Comparison of ENCODE assay signal across 14 mouse cellular contexts in genomic region chr6:113336852-113337620, GRCm38 (mm10). TPM values are rescaled to one million over a fixed set of nuclear protein-coding genes. Genes with fewer than 3 reads are reported as not detected.
DNase-seq lines count a peak whose midpoint lies in the region; ATAC-seq and TF ChIP-seq lines count a peak whose summit lies in the region.
"Had no signal": no experiment of that assay in that cellular context is flagged by ENCODE, and none has a peak within 500 bp of the region (broad histone marks: within the 10 kb centered on the region; RNA-seq: fewer than 3 reads in every experiment).

No protein-coding gene starts in this region.

- TF ChIP-seq CTCF in liver, adult 2 months (IDR thresholded peaks at IDR 0.05; ENCODE audit: low read depth, low read length), result no peak

- intact Hi-C loops in heart, postnatal 36 days (cut with DNase I), result no loop called here

- no peak; the same call in 1 of the 2 replicates for ATAC-seq in liver, embryonic 11.5 days (replicated peaks; ENCODE audit: low FRiP score)
- ATAC-seq in hindbrain, embryonic 14.5 days (ENCODE audit: low FRiP score), result no peak
- ATAC-seq: CD4-positive, CD25-positive, alpha-beta regulatory T cell, adult 4 months had no signal

- 60% methylated on average over 8 of the region's 8 CpGs for WGBS in liver, adult 2 months
- 53% methylated on average over 8 of the region's 8 CpGs for WGBS in liver, embryonic 11.5 days
- 73% methylated on average over 8 of the region's 8 CpGs for WGBS in hindbrain, embryonic 14.5 days

- H3K4me1 ChIP-seq in liver, adult 2 months (ENCODE audit: control insufficient read depth, insufficient read depth, low read length), result no peaks in the 10 kb centered on the region
- H3K4me1 ChIP-seq in liver, embryonic 11.5 days (replicated peaks; ENCODE audit: control insufficient read depth, insufficient read depth, low read length), result peaks cover 8% of the 10 kb centered on the region
- H3K4me1 ChIP-seq in hindbrain, embryonic 14.5 days (replicated peaks; ENCODE audit: control insufficient read depth, insufficient read depth, low read length), result peaks cover 9% of the 10 kb centered on the region

- peak; percentile 55 to 56 for DNase-seq in heart, adult 18-20 months
- no peak for DNase-seq in heart, postnatal 36 days
- DNase-seq in liver, adult 2 months (ENCODE audit: extremely low read depth, low read depth, low spot score), result peak; percentile 32
- no peak for DNase-seq in liver, embryonic 11.5 days (ENCODE audit: low spot score)
- DNase-seq in adrenal gland, postnatal 14 days, result peak; percentile 73
- DNase-seq in kidney, postnatal 14 days, result peak; percentile 54
- no peak for DNase-seq in thymus, postnatal 25 days
- DNase-seq in hindbrain, embryonic 14.5 days (ENCODE audit: low spot score), result no peak
- DNase-seq: thymus, postnatal 36 days had no signal

- H3K36me3 ChIP-seq in liver, adult 2 months (ENCODE audit: control insufficient read depth, insufficient read depth, low read length), result peaks cover 16% of the 10 kb centered on the region; the same call in 1 of the 2 replicates
- peaks cover 18% of the 10 kb centered on the region; the same call in 1 of the 2 replicates for H3K36me3 ChIP-seq in liver, embryonic 11.5 days (ENCODE audit: control insufficient read depth, insufficient read depth, low read length)
- peaks cover 76% of the 10 kb centered on the region for H3K36me3 ChIP-seq in hindbrain, embryonic 14.5 days (replicated peaks; ENCODE audit: control insufficient read depth, insufficient read depth)

- H3K79me2 ChIP-seq in liver, adult 2 months (ENCODE audit: control insufficient read depth, insufficient read depth, low read length), result no peaks in the 10 kb centered on the region

- H3K4me3 ChIP-seq in liver, adult 2 months (ENCODE audit: insufficient read depth, low read depth, low read length), result no peak overlapping the region
- H3K4me3 ChIP-seq in liver, embryonic 11.5 days (ENCODE audit: low read depth, low read length), result no peak overlapping the region
- H3K4me3 ChIP-seq in hindbrain, embryonic 14.5 days (replicated peaks; ENCODE audit: low read length), result no peak overlapping the region
- H3K4me3 ChIP-seq: erythroblast, embryonic 14.5 days; hindbrain, embryonic 15.5 days; limb, embryonic 13.5 days; midbrain, embryonic 10.5 days had no signal

- H3K4me2 ChIP-seq in liver, embryonic 11.5 days, result no peak overlapping the region
- no peak overlapping the region for H3K4me2 ChIP-seq in hindbrain, embryonic 14.5 days (replicated peaks)
- H3K4me2 ChIP-seq: hindbrain, embryonic 15.5 days; limb, embryonic 13.5 days had no signal

- TF ChIP-seq POLR2A in liver, adult 2 months (IDR thresholded peaks at IDR 0.05; ENCODE audit: extremely low read depth, insufficient read depth, low read length), result no peak

- no peaks in the 10 kb centered on the region for H3K27me3 ChIP-seq in liver, adult 2 months (ENCODE audit: control insufficient read depth, insufficient read depth, low read length)
- no peaks in the 10 kb centered on the region for H3K27me3 ChIP-seq in liver, embryonic 11.5 days (replicated peaks; ENCODE audit: control insufficient read depth, insufficient read depth, low read length)
- H3K27me3 ChIP-seq in hindbrain, embryonic 14.5 days (ENCODE audit: control insufficient read depth, insufficient read depth, low read length), result no peaks in the 10 kb centered on the region
- H3K27me3 ChIP-seq: hindbrain, embryonic 15.5 days; limb, embryonic 13.5 days had no signal

- no peak overlapping the region for H3K27ac ChIP-seq in liver, adult 2 months (replicated peaks; ENCODE audit: insufficient read depth, low read depth, low read length)
- H3K27ac ChIP-seq in liver, embryonic 11.5 days (ENCODE audit: low read depth, low read length), result no peak overlapping the region
- H3K27ac ChIP-seq in hindbrain, embryonic 14.5 days, result no peak overlapping the region
- H3K27ac ChIP-seq: hindbrain, embryonic 15.5 days; limb, embryonic 13.5 days; midbrain, embryonic 10.5 days had no signal

- no peaks in the 10 kb centered on the region for H3K9me3 ChIP-seq in liver, embryonic 11.5 days (ENCODE audit: control insufficient read depth, low read length)
- H3K9me3 ChIP-seq in hindbrain, embryonic 14.5 days (ENCODE audit: control insufficient read depth, low read length), result no peaks in the 10 kb centered on the region
- H3K9me3 ChIP-seq: hindbrain, embryonic 15.5 days; limb, embryonic 13.5 days; midbrain, embryonic 10.5 days had no signal

- H3K9ac ChIP-seq in liver, adult 2 months (ENCODE audit: low read depth, low read length), result no peak overlapping the region
- no peak overlapping the region for H3K9ac ChIP-seq in liver, embryonic 11.5 days (ENCODE audit: low read depth, low read length)
- no peak overlapping the region for H3K9ac ChIP-seq in hindbrain, embryonic 14.5 days
- H3K9ac ChIP-seq: hindbrain, embryonic 15.5 days; limb, embryonic 13.5 days had no signal

RNA-seq across cellular contexts. Expression of gene Camk1, which starts 6.7 kb away (rescaled TPM):
- total RNA-seq in heart, adult 18-20 months (2021), result 10 to 100 TPM; 64.2 to 68.3 TPM
- total RNA-seq in heart, postnatal 36 days (2021), result 10 to 100 TPM; 65.3 to 78.4 TPM
- 16.1 and 18.8 TPM in 2 replicates for total RNA-seq in liver, adult 2 months (2014; rRNA removed)
- 12.1 and 15.6 TPM in 2 replicates for polyA plus RNA-seq in liver, adult 2 months (2012; rRNA removed)
- polyA plus RNA-seq in liver, embryonic 11.5 days (2014; fragmentation: Nextera tagmentation; extraction: Ambion mirVana), result 48.5 and 49.1 TPM in 2 replicates
- total RNA-seq in adrenal gland, postnatal 14 days (2021), result 46.4 and 49.3 TPM in 2 replicates
- 111 and 123 TPM in 2 replicates for polyA plus RNA-seq in hindbrain, embryonic 14.5 days (2014; fragmentation: Nextera tagmentation; extraction: Ambion mirVana)

RNA-seq across cellular contexts. Expression of gene Ogg1, which starts 10.3 kb away (rescaled TPM):
- 1 to 10 TPM; 4.5 to 6.9 TPM for total RNA-seq in heart, adult 18-20 months (2021)
- total RNA-seq in heart, postnatal 36 days (2021), result 1 to 10 TPM; 4.7 to 7.4 TPM
- total RNA-seq in liver, adult 2 months (2014; rRNA removed), result 4.8 and 5.0 TPM in 2 replicates
- 9.2 and 10.4 TPM in 2 replicates for polyA plus RNA-seq in liver, adult 2 months (2012; rRNA removed)
- polyA plus RNA-seq in liver, embryonic 11.5 days (2014; fragmentation: Nextera tagmentation; extraction: Ambion mirVana), result 12.7 and 15.1 TPM in 2 replicates
- 11.3 and 11.8 TPM in 2 replicates for total RNA-seq in adrenal gland, postnatal 14 days (2021)
- 8.4 and 9.0 TPM in 2 replicates for polyA plus RNA-seq in hindbrain, embryonic 14.5 days (2014; fragmentation: Nextera tagmentation; extraction: Ambion mirVana)

RNA-seq across cellular contexts. Expression of gene Brpf1, which starts 30.1 kb away (rescaled TPM):
- 10 to 100 TPM; 12.3 to 12.4 TPM for total RNA-seq in heart, adult 18-20 months (2021)
- total RNA-seq in heart, postnatal 36 days (2021), result 10 to 100 TPM; 14.0 to 16.7 TPM
- total RNA-seq in liver, adult 2 months (2014; rRNA removed), result 5.4 and 5.5 TPM in 2 replicates
- 6.7 and 10.2 TPM in 2 replicates for polyA plus RNA-seq in liver, adult 2 months (2012; rRNA removed)
- polyA plus RNA-seq in liver, embryonic 11.5 days (2014; fragmentation: Nextera tagmentation; extraction: Ambion mirVana), result 22.0 and 23.3 TPM in 2 replicates
- total RNA-seq in adrenal gland, postnatal 14 days (2021), result 32.3 and 36.7 TPM in 2 replicates
- 17.5 and 18.1 TPM in 2 replicates for polyA plus RNA-seq in hindbrain, embryonic 14.5 days (2014; fragmentation: Nextera tagmentation; extraction: Ambion mirVana)

RNA-seq across cellular contexts. Expression of gene Tada3, which starts 40.6 kb away (rescaled TPM):
- total RNA-seq in heart, adult 18-20 months (2021), result 10 to 100 TPM; 24.9 to 28.1 TPM
- total RNA-seq in heart, postnatal 36 days (2021), result 10 to 100 TPM; 23.6 to 24.4 TPM
- total RNA-seq in liver, adult 2 months (2014; rRNA removed), result 5.2 and 6.6 TPM in 2 replicates
- polyA plus RNA-seq in liver, adult 2 months (2012; rRNA removed), result 8.4 and 10.4 TPM in 2 replicates
- 43.8 and 49.7 TPM in 2 replicates for polyA plus RNA-seq in liver, embryonic 11.5 days (2014; fragmentation: Nextera tagmentation; extraction: Ambion mirVana)
- total RNA-seq in adrenal gland, postnatal 14 days (2021), result 34.9 and 35.5 TPM in 2 replicates
- 62.6 and 67.0 TPM in 2 replicates for polyA plus RNA-seq in hindbrain, embryonic 14.5 days (2014; fragmentation: Nextera tagmentation; extraction: Ambion mirVana)

RNA-seq across cellular contexts. Expression of gene Arpc4, which starts 40.9 kb away (rescaled TPM):
- total RNA-seq in heart, adult 18-20 months (2021), result 10 to 100 TPM; 63.3 to 66.7 TPM
- 10 to 100 TPM; 69.5 to 73.0 TPM for total RNA-seq in heart, postnatal 36 days (2021)
- total RNA-seq in liver, adult 2 months (2014; rRNA removed), result 36.0 and 41.8 TPM in 2 replicates
- 31.5 and 36.4 TPM in 2 replicates for polyA plus RNA-seq in liver, adult 2 months (2012; rRNA removed)
- 239 and 241 TPM in 2 replicates for polyA plus RNA-seq in liver, embryonic 11.5 days (2014; fragmentation: Nextera tagmentation; extraction: Ambion mirVana)
- total RNA-seq in adrenal gland, postnatal 14 days (2021), result 165 and 176 TPM in 2 replicates
- polyA plus RNA-seq in hindbrain, embryonic 14.5 days (2014; fragmentation: Nextera tagmentation; extraction: Ambion mirVana), result 231 and 235 TPM in 2 replicates

Comparison
In these comparisons a context has a peak if more than half of its experiments do, and no peak if none do; other contexts are left out.
1. DNase-seq: peak in heart, adult 18-20 months (2 of 2), liver, adult 2 months (single experiment), adrenal gland, postnatal 14 days (single experiment) and kidney, postnatal 14 days (single experiment); none in heart, postnatal 36 days (0 of 2), liver, embryonic 11.5 days (single experiment), thymus, postnatal 25 days (single experiment) and hindbrain, embryonic 14.5 days (single experiment).